Mouse (Mus musculus) gastrocnemius, postnatal 14 days (tissue): ENCODE measurements at regions not wholly inside any gene's neighbourhood (a gene's known extent, or its start where the extent isn't known, plus 50 kb on each side); places are given as distances from the start of the nearest gene placed in this dataset.
A peak's percentile ranks its signal among the peaks of the same experiment; 100 is the strongest.

Experiments used
- DNase-seq: peaks from one replicate; pipeline ENCODE4 v3.0.0; 2021; ENCODE audit warnings: mixed read lengths
- intact Hi-C: fragments of 180-260 bp; cut with DNase I; formaldehyde crosslinking; loops from one replicate; pipeline ENCODE4 v1.15.1; 2025; ENCODE audit warnings: low total_unique reads

DNA sequence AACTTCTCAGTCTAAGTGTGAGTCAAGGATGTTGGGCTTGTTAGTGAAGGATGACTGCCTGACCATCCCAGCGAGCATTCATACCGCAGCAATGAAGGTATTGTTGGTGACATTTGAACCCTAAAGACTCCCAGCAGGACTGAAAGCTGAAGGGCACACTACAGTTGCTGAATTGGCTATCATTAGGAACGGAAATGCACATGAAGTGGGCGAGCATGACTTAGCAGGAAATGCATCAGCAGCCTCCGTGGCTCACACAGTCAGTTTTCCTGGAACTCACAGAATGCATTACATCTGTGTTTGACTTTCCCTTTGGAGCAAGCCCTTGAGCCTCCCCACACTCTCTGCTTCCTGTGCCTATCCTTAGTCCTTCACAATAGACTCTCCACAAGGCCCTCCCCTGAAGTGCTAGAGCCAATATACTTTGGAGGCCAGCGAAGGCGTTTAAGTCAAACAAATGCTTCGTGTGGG is 63.9 kb downstream of the Tmco5 start:
- intact Hi-C loops = no loop called here
- DNase-seq = no peak

GRCm38 (mm10) chr2:116948538-116948937 is 70.0 kb downstream of the Tmco5 start:
- DNase-seq = no peak
- intact Hi-C loops = no loop called here

DNA sequence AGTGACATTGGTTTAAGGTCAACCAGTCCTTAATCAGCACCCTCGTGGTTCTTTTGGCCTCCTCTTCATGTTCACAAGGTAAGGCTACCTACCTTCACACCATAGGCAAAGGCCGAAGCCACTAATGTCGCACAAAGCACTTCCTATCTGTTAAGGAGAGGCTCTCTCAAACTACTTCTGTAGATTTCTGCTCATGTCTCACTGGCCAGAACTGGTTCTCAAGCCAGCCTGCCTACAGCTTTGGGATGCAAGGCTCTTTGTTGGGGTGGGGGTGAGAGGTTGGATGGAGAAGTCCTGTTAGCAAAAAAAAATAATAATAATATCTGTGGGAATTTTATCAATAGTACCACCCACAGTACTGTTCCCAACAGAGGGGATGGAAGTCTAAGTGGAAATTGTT is 71.2 kb downstream of the Tmco5 start:
- intact Hi-C loops = no loop called here

DNA sequence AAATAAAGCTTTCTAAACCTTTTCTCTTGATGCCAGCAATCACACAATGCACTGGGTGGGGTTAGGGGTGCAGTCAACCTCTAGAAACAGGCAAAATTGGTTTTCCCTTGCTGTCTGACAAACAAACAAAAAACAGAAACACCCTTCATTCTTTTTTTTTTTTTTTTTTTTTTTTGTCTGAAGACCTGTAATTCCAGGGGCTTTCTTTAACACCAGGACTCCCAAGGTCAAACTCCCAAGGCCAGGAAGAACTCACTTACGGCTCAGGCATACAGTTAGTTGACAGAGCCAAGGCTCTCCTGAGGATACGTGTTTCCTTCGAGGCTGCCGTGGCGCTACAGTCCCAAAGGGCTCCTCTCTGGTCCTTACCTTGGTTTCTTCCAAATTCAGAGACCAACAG is 71.7 kb downstream of the Tmco5 start:
- DNase-seq = no peak
- intact Hi-C loops = no loop called here

More for the DNA sequence above, 71.2 kb downstream of the Tmco5 start:
- no peak for DNase-seq

- intact Hi-C loops = no loop called here
These were observed 73.0 kb downstream of the Tmco5 start for GRCm38 (mm10) chr2:116951481-116951880.

GRCm38 (mm10) chr2:116954280-116954679 is 75.8 kb downstream of the Tmco5 start:
- DNase-seq = no peak
- intact Hi-C loops = no loop called here

More at GRCm38 (mm10) chr2:116951481-116951880, 73.0 kb downstream of the Tmco5 start:
- DNase-seq = no peak

DNA sequence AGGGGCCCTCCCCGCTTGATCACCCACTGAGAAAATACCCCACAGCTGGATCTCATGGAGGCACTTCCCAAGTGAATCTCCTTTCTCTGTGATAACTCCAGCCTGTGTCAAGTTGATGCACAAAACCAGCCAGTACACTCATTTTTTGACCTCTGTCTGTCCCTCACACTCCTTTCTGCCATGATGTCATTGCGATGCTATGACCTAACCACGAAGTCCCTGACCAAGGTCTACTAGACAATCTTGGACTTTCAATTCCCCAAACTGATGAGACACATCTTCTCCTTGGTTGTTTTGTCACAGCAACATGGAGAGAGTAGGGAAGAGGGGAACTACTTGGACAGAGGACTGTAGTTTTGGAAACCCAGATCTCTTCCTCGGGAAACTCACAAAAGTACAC is 76.4 kb downstream of the Tmco5 start:
- intact Hi-C loops = no loop called here
- DNase-seq = no peak

- intact Hi-C loops = loop anchor here (10.0 kb wide), 1 partner anchor 142 kb away; no protein-coding TSS in a partner anchor
- no peak for DNase-seq
These were observed 84.8 kb downstream of the Tmco5 start for GRCm38 (mm10) chr2:116963116-116963873.

GRCm38 (mm10) chr2:116966266-116966665 is 87.8 kb downstream of the Tmco5 start:
- intact Hi-C loops = loop anchor here (10.0 kb wide), 1 partner anchor 139 kb away; no protein-coding TSS in a partner anchor
- no peak for DNase-seq

DNA sequence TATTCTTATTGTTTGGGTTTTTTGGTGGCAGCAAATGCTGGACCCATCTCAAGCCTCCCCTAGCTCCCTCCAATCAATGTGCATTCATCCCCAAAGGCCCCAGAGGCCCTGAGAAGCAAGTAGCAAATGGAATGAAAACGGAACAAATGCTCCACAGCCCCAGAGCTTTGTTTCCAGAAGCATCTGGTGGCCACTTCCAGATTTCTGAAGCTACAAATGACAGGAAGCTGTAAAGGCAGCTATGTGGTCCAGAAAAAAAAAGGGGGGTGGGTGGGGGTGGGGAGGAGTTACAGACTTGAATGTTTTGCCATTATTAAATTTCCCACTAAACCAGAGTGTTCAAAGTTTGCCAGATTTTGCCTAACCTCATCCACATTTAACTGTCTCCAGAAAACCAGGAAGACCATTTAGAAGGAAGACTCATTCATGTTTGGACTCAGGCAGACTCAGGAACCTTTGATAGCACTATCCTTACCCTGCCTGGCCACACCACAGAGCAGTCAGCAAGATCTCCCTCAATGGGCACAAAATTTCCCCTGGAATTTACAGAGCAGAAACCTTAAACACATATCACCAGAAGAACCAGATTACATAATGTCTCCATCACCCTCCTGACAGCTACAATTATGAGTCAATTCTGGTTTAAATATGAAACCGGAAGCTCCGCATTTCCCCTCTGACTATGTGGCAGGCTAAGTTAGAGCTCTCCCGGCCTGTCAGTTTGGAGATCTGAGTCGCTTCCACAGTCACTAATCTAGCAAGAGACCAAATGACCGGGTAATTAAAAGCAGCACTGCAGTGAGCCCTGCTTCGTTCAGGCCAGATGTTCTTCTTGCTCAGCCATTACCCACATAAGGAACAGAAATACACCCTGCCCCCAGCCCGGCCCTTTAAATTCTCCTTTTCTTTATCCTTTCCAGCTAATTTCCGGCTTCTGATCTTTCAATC is 93.4 kb downstream of the Tmco5 start:
- no peak for DNase-seq
- intact Hi-C loops = no loop called here

- intact Hi-C loops = no loop called here
- DNase-seq = no peak
These were observed 94.1 kb downstream of the Tmco5 start for GRCm38 (mm10) chr2:116972614-116972985.

GRCm38 (mm10) chr2:116973441-116973840 is 95.0 kb downstream of the Tmco5 start:
- DNase-seq = no peak
- intact Hi-C loops = no loop called here

GRCm38 (mm10) chr2:116974152-116974551 is 95.7 kb downstream of the Tmco5 start:
- DNase-seq = no peak

DNA sequence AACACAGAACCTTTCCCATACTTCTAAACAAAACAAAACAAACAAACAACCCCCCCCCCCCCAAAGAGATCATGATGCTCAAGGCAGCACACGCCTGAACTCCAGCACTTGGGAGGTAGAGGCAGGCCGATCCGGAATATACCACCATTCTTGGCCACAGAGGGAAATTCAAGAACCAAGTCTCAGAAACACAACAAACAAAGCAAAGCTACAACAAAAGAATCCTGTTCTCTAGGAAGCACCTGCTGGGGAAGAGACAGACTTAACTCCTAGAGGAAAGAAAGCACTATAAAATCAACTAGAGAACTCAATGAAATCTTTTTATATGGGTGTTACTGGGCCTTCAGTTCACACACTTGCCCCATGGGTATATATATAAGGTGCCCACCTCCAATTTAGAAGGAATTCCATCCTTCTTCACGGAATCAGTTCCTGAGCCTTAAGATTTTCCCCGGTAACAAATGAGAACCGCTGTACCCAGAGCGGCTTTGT is 96.1 kb downstream of the Tmco5 start:
- intact Hi-C loops = no loop called here
- DNase-seq = no peak

More at GRCm38 (mm10) chr2:116974152-116974551, 95.7 kb downstream of the Tmco5 start:
- intact Hi-C loops = no loop called here

- intact Hi-C loops = no loop called here
- peak; percentile 44 for DNase-seq
These were observed 96.7 kb downstream of the Tmco5 start for GRCm38 (mm10) chr2:116975091-116975600.

DNA sequence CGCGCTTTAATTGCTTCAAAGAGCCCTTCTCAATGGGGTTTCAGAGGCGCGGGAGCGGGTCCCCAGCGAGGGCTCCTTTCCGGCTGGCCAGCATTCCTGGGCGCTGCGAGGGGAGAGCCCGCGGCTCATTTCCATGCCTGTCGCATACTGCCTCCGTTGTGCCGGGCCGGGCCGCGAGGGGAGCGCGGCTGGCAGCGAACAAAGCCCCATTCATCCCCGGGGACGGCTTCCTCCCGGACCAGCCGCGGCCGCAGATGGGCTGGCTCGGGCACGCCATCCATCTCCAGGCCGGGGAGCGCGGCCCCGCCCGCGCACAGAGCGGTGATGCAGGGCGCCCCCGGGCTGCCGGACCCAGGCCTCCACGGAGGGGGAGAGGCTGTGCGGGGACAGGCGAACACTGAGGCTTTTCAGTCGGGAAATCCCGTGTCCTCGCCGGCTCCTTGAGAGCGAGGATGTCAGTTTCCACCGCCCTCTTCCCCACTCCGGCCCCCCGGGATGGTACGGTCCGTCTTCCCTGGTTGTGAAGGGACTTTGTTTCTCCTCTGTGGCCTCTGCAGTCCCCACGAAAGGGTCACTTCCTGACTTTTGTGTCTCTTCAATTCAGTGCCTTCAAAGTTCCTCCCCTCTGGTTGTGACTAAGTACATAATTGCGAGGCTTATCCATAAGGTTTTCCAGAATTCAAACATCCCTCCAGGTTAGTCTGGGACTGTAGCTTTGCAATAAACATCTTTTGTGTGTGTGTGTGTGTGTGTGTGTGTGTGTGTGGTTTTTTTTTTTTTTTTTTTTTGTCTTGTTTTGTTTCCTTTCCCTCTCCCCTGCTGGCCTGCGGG is 97.3 kb downstream of the Tmco5 start:
- intact Hi-C loops = no loop called here

DNA sequence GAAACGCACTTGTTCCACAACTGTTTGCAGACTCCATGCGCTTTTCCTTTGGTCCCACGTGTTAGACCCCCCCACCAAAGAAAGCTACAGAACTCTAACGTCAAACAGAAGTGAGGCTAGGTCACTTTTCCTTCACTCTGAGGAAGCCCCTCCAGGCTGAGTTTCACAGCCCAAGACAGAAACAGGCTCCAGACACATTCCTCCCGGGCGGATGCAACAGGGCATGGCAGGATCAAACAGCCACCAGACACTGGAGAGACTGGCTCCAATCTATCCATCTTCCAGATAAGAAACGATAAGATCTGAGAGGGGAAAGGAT is 97.9 kb downstream of the Tmco5 start:
- no peak for DNase-seq
- intact Hi-C loops = no loop called here

More for the DNA sequence above, 97.3 kb downstream of the Tmco5 start:
- DNase-seq = peak; percentile 84

- intact Hi-C loops = no loop called here
- DNase-seq = no peak
These were observed 98.5 kb downstream of the Tmco5 start for GRCm38 (mm10) chr2:116976951-116977503.
